In genomic region chr11:30247106-30247505, GRCm38 (mm10) we compare ENCODE assay signal across 23 mouse cellular contexts. TPM values are rescaled to one million over a fixed set of nuclear protein-coding genes. Genes with fewer than 3 reads are reported as not detected.
A peak's percentile ranks its signal among the peaks of the same experiment; 100 is the strongest.
DNase-seq lines count a peak whose midpoint lies in the region; ATAC-seq and TF ChIP-seq lines count a peak whose summit lies in the region.
"Had no signal": no experiment of that assay in that cellular context is flagged by ENCODE, and none has a peak within 500 bp of the region (broad histone marks: within the 10 kb centered on the region; RNA-seq: fewer than 3 reads in every experiment).

No protein-coding gene starts in this region.

- CTCF ChIA-PET in Patski (lab: Charles Lee): interaction anchor here (0.8 kb wide), 1 partner anchor 10 kb away, joined by 5 read pairs; no protein-coding TSS in a partner anchor

- POLR2A ChIA-PET in Patski (lab: Charles Lee): no interaction called here

- no peak for TF ChIP-seq CTCF in Patski (IDR thresholded peaks at IDR 0.05)

- H3K4me2 ChIP-seq in heart, embryonic 16.5 days (ENCODE audit: low read depth, low read length): no peak overlapping the region
- H3K4me2 ChIP-seq: embryonic facial prominence, embryonic 15.5 days; hindbrain, embryonic 14.5 days; neural tube, embryonic 15.5 days had no signal

- 0 out of 2 replicates have a peak, but pooled peaks cover 4% of the 10 kb centered on the region for H3K36me3 ChIP-seq in heart, embryonic 10.5 days
- H3K36me3 ChIP-seq in heart, embryonic 16.5 days (ENCODE audit: control insufficient read depth, insufficient read depth): no peaks in the 10 kb centered on the region
- H3K36me3 ChIP-seq: embryonic facial prominence, embryonic 15.5 days; midbrain, embryonic 10.5 days; neural tube, embryonic 15.5 days had no signal

- H3K27me3 ChIP-seq in heart, embryonic 10.5 days (ENCODE audit: insufficient read depth, poor library complexity, severe bottlenecking): no peaks in the 10 kb centered on the region
- H3K27me3 ChIP-seq in heart, embryonic 16.5 days (ENCODE audit: control insufficient read depth, insufficient read depth, low read length): no peaks in the 10 kb centered on the region
- no peaks in the 10 kb centered on the region for H3K27me3 ChIP-seq in Patski
- H3K27me3 ChIP-seq: embryonic facial prominence, embryonic 15.5 days; neural tube, embryonic 15.5 days had no signal

- peak overlapping the region; percentile 59 for H3K27ac ChIP-seq in heart, embryonic 10.5 days
- H3K27ac ChIP-seq in heart, embryonic 16.5 days (ENCODE audit: low read length): peak overlapping the region; percentile 58
- H3K27ac ChIP-seq: embryonic facial prominence, embryonic 15.5 days; hindbrain, embryonic 14.5 days; midbrain, embryonic 10.5 days; neural tube, embryonic 15.5 days had no signal

- peak; percentile 77 for DNase-seq in adrenal gland, adult 2 months
- DNase-seq in adrenal gland, postnatal 10 days: no peak
- DNase-seq in heart, embryonic 10.5 days (ENCODE audit: low spot score): peak; percentile 47
- DNase-seq in heart, adult 8-10 months (ENCODE audit: low spot score): no peak
- no peak for DNase-seq in heart, postnatal 10 days
- no peak for DNase-seq in Patski (ENCODE audit: low read depth, low spot score)
- no peak for DNase-seq in layer of hippocampus, postnatal 36 days
- DNase-seq: cerebellum, adult 8-10 months; gastrocnemius, postnatal 10 days; kidney, adult 8-10 months; kidney, postnatal 10 days; right cerebral cortex, adult 18-20 months; right cerebral cortex, postnatal 4 days; thymus, adult 18-20 months; thymus, postnatal 36 days had no signal

- peaks cover 79% of the 10 kb centered on the region for H3K4me1 ChIP-seq in heart, embryonic 10.5 days
- peaks cover 76% of the 10 kb centered on the region for H3K4me1 ChIP-seq in heart, embryonic 16.5 days (ENCODE audit: control insufficient read depth, insufficient read depth, low read length)

- H3K4me3 ChIP-seq in heart, embryonic 10.5 days: no peak overlapping the region
- no peak overlapping the region for H3K4me3 ChIP-seq in heart, embryonic 16.5 days (ENCODE audit: low read length)
- H3K4me3 ChIP-seq: embryonic facial prominence, embryonic 15.5 days; midbrain, embryonic 10.5 days; neural tube, embryonic 15.5 days had no signal

- H3K9me3 ChIP-seq in heart, embryonic 10.5 days: no peaks in the 10 kb centered on the region
- H3K9me3 ChIP-seq in heart, embryonic 16.5 days (replicated peaks; ENCODE audit: control insufficient read depth, low read length): no peaks in the 10 kb centered on the region
- H3K9me3 ChIP-seq: embryonic facial prominence, embryonic 15.5 days; midbrain, embryonic 10.5 days; neural tube, embryonic 15.5 days had no signal

- no peak overlapping the region for H3K9ac ChIP-seq in heart, embryonic 16.5 days (ENCODE audit: low read length)
- H3K9ac ChIP-seq: embryonic facial prominence, embryonic 15.5 days; hindbrain, embryonic 14.5 days; neural tube, embryonic 15.5 days had no signal

- intact Hi-C loops in heart, postnatal 10 days (cut with DNase I): no loop called here

- 70% methylated on average over 1 of the region's 1 CpGs for WGBS in heart, embryonic 10.5 days
- WGBS in heart, embryonic 16.5 days: 56% methylated on average over 1 of the region's 1 CpGs

- in situ Hi-C loops in Patski (cut with MboI; ENCODE audit: low pct_unique_long_range_greater_than_20kb): no loop called here

- no peak for ATAC-seq in heart, embryonic 16.5 days (replicated peaks; ENCODE audit: extremely low read depth, insufficient read depth, low FRiP score)
- peak; percentile 94 for ATAC-seq in Patski
- ATAC-seq: CD4-positive, CD25-positive, alpha-beta regulatory T cell, adult 4 months; forebrain, embryonic 14.5 days; inflammation-experienced regulatory T-cells, adult 6 months had no signal

RNA-seq across cellular contexts. Expression of gene Sptbn1, which starts 20.9 kb away (rescaled TPM):
- total RNA-seq in adrenal gland, adult 2 months (2021): 100 to 1,000 TPM; 249 to 315 TPM
- 40.5 and 53.8 TPM in 2 replicates for polyA plus RNA-seq in adrenal gland, adult 2 months (2012; rRNA removed)
- 100 to 1,000 TPM; 262 to 303 TPM for total RNA-seq in adrenal gland, postnatal 10 days (2021)
- 115 and 137 TPM in 2 replicates for polyA plus RNA-seq in heart, embryonic 10.5 days (2016; fragmentation: Nextera tagmentation; extraction: Ambion mirVana)
- total RNA-seq in heart, adult 8-10 months (2022): 100 to 1,000 TPM; 542 to 588 (median 572) TPM
- polyA plus RNA-seq in heart, embryonic 16.5 days (2015; fragmentation: Nextera tagmentation; extraction: Ambion mirVana): 164 and 178 TPM in 2 replicates
- total RNA-seq in heart, postnatal 10 days (2021): 100 to 1,000 TPM; 571 to 593 TPM
- polyA plus RNA-seq in Patski (2021): 151 TPM
- 100 to 1,000 TPM; 570 to 594 TPM for total RNA-seq in layer of hippocampus, postnatal 36 days (2021)

Comparison
In these comparisons a context has a peak if more than half of its experiments do, and no peak if none do; other contexts are left out.
1. DNase-seq: peak in adrenal gland, adult 2 months (single experiment) and heart, embryonic 10.5 days (single experiment); none in adrenal gland, postnatal 10 days (single experiment), heart, adult 8-10 months (single experiment), heart, postnatal 10 days (0 of 2), Patski (single experiment) and layer of hippocampus, postnatal 36 days (0 of 2).